Mouse (Mus musculus) heart, embryonic 13.5 days (tissue): ENCODE measurements around the gene Hist1h1d. TPM values are rescaled to one million over a fixed set of nuclear protein-coding genes. Genes with fewer than 3 reads are reported as not detected.
A peak's percentile ranks its signal among the peaks of the same experiment; 100 is the strongest.
"Not testable (repeated sequence)": the region's sequence is repeated elsewhere in the genome, so short reads cannot be mapped to it uniquely, and the experiment has no call there.

Experiments used
- ATAC-seq: fragments of 200-750 bp; cut with Nextera tagmentation; 2 replicates; pipeline ENCODE4 v1.8.0; 2017; ENCODE audit warnings: moderate TSS enrichment; ENCODE audit not compliant: insufficient number of reproducible peaks, low FRiP score, low TSS enrichment; ENCODE audit errors: extremely low read depth
- H3K27ac ChIP-seq: fragments of 300-500 bp; sonication (generic); replicated peaks from 2 replicates; pipeline ENCODE4 v1.5.1; 2015; ENCODE audit warnings: moderate library complexity, mild to moderate bottlenecking, inconsistent platforms
- H3K27me3 ChIP-seq: fragments of 300-500 bp; sonication (generic); replicated peaks from 2 replicates; pipeline ENCODE4 v1.6.1; 2015; ENCODE audit warnings: mild to moderate bottlenecking, inconsistent platforms
- H3K36me3 ChIP-seq: fragments of 300-500 bp; sonication (generic); 2 replicates; pipeline ENCODE4 v1.6.1; 2015; ENCODE audit warnings: mild to moderate bottlenecking, inconsistent platforms
- H3K4me1 ChIP-seq: fragments of 300-500 bp; sonication (generic); 2 replicates; pipeline ENCODE4 v1.6.1; 2015; ENCODE audit warnings: inconsistent platforms
- H3K4me2 ChIP-seq: fragments of 300-500 bp; sonication (generic); 2 replicates; pipeline ENCODE4 v1.6.1; 2015; ENCODE audit warnings: inconsistent platforms, mild to moderate bottlenecking, moderate library complexity
- H3K4me3 ChIP-seq: fragments of 300-500 bp; sonication (generic); 2 replicates; pipeline ENCODE4 v1.5.1; 2015; ENCODE audit warnings: moderate library complexity, mild to moderate bottlenecking, inconsistent platforms
- H3K9ac ChIP-seq: fragments of 300-500 bp; sonication (generic); 2 replicates; pipeline ENCODE4 v1.6.1; 2015; ENCODE audit warnings: inconsistent platforms, mild to moderate bottlenecking, moderate library complexity
- H3K9me3 ChIP-seq: fragments of 300-500 bp; sonication (generic); 2 replicates; pipeline ENCODE4 v1.6.1; 2016; ENCODE audit warnings: inconsistent platforms
- WGBS: fragments of 180-500 bp; shearing (Covaris S2); methylation state at CpG from one replicate; pipeline ENCODE4 v1.1.7; 2015; ENCODE audit warnings: mixed read lengths; 5-methylcytosine and 5-hydroxymethylcytosine counted together
- polyA plus RNA-seq: library from polyadenylated mRNA; unstranded; fragments of >200 nt; fragmentation: Nextera tagmentation; extraction: Ambion mirVana; gene quantifications from 2 replicates; pipeline ENCODE4 v1.2.1, GENCODE M21; 2015

Gene Hist1h1d
- polyA plus RNA-seq, 1 experiment from 2014 or later = 0.23 TPM

- peaks cover 37% of the 10 kb centered on the region for H3K4me1 ChIP-seq
- no peaks in the 10 kb centered on the region for H3K9me3 ChIP-seq
- no peak for ATAC-seq
- peak overlapping the region; percentile 80 for H3K4me2 ChIP-seq
- peak overlapping the region; percentile 84 for H3K9ac ChIP-seq
- H3K4me3 ChIP-seq = peak overlapping the region; percentile 52
- 2% methylated on average over 22 of the region's 22 CpGs for WGBS
- H3K27ac ChIP-seq = peak overlapping the region; percentile 95
- H3K36me3 ChIP-seq = no peaks in the 10 kb centered on the region
- H3K27me3 ChIP-seq = no peaks in the 10 kb centered on the region
Observed at GRCm38 (mm10) chr13:23586099-23586939, 33.3 kb downstream of the Hist1h1d start.

GRCm38 (mm10) chr13:23586940-23587225 is 33.8 kb downstream of the Hist1h1d start:
- peak overlapping the region; percentile 84 for H3K9ac ChIP-seq

GRCm38 (mm10) chr13:23591206-23591605 is 38.1 kb downstream of the Hist1h1d start:
- H3K4me3 ChIP-seq = no peak overlapping the region
- no peaks in the 10 kb centered on the region for H3K36me3 ChIP-seq
- H3K27ac ChIP-seq = no peak overlapping the region
- no peak overlapping the region for H3K4me2 ChIP-seq
- H3K4me1 ChIP-seq = peaks cover 21% of the 10 kb centered on the region
- ATAC-seq = no peak
- no peak overlapping the region for H3K9ac ChIP-seq
- no peaks in the 10 kb centered on the region for H3K9me3 ChIP-seq
- H3K27me3 ChIP-seq = no peaks in the 10 kb centered on the region
- WGBS = 88% methylated on average over 7 of the region's 7 CpGs

More at GRCm38 (mm10) chr13:23586940-23587225, 33.8 kb downstream of the Hist1h1d start:
- no peaks in the 10 kb centered on the region for H3K27me3 ChIP-seq
- H3K4me1 ChIP-seq = peaks cover 33% of the 10 kb centered on the region
- H3K4me3 ChIP-seq = peak overlapping the region; percentile 52
- no peak for ATAC-seq
- peak overlapping the region; percentile 80 for H3K4me2 ChIP-seq
- no peaks in the 10 kb centered on the region for H3K9me3 ChIP-seq
- 5% methylated on average over 1 of the region's 1 CpGs for WGBS
- H3K27ac ChIP-seq = peak overlapping the region; percentile 94
- no peaks in the 10 kb centered on the region for H3K36me3 ChIP-seq

GRCm38 (mm10) chr13:23591886-23592285 is 38.8 kb downstream of the Hist1h1d start:
- H3K4me3 ChIP-seq, H3K9ac ChIP-seq, H3K27me3 ChIP-seq, H3K4me2 ChIP-seq, ATAC-seq, H3K36me3 ChIP-seq, H3K27ac ChIP-seq, H3K9me3 ChIP-seq: not testable (repeated sequence)
- WGBS = 64% methylated on average over 7 of the region's 7 CpGs
- H3K4me1 ChIP-seq = peaks cover 18% of the 10 kb centered on the region

GRCm38 (mm10) chr13:23592614-23593013 is 39.6 kb downstream of the Hist1h1d start:
- H3K4me3 ChIP-seq = no peak overlapping the region
- no peak overlapping the region for H3K4me2 ChIP-seq
- 0 out of 2 replicates have a peak overlapping the region, but pooled peaks have one; percentile 51 for H3K27ac ChIP-seq
- no peaks in the 10 kb centered on the region for H3K9me3 ChIP-seq
- H3K36me3 ChIP-seq = no peaks in the 10 kb centered on the region
- WGBS = 85% methylated on average over 7 of the region's 7 CpGs
- peaks cover 15% of the 10 kb centered on the region for H3K4me1 ChIP-seq
- H3K27me3 ChIP-seq = no peaks in the 10 kb centered on the region
- ATAC-seq = no peak
- H3K9ac ChIP-seq = no peak overlapping the region

- H3K9me3 ChIP-seq = no peaks in the 10 kb centered on the region
- H3K4me2 ChIP-seq = no peak overlapping the region
- no peaks in the 10 kb centered on the region for H3K36me3 ChIP-seq
- 59% methylated on average over 5 of the region's 5 CpGs for WGBS
- H3K4me1 ChIP-seq = peaks cover 15% of the 10 kb centered on the region
- H3K27me3 ChIP-seq = no peaks in the 10 kb centered on the region
- H3K27ac ChIP-seq = peak overlapping the region; percentile 51
- ATAC-seq = no peak
- H3K4me3 ChIP-seq = no peak overlapping the region
- H3K9ac ChIP-seq = no peak overlapping the region
Observed at GRCm38 (mm10) chr13:23593051-23593770, 40.1 kb downstream of the Hist1h1d start.

GRCm38 (mm10) chr13:23595185-23595584 is 42.1 kb downstream of the Hist1h1d start:
- Histone ChIP-seq H3K36me3 (no peaks in the 10 kb centered on the region), H3K4me3 (no peak overlapping the region), H3K9ac (no peak overlapping the region), H3K4me2 (no peak overlapping the region), H3K27ac (no peak overlapping the region), H3K27me3 (no peaks in the 10 kb centered on the region), H3K9me3 (no peaks in the 10 kb centered on the region), H3K4me1 (peaks cover 15% of the 10 kb centered on the region)
- WGBS = 57% methylated on average over 2 of the region's 2 CpGs
- no peak for ATAC-seq

GRCm38 (mm10) chr13:23595622-23596372 is 42.7 kb downstream of the Hist1h1d start:
- no peaks in the 10 kb centered on the region for H3K9me3 ChIP-seq
- H3K36me3 ChIP-seq = no peaks in the 10 kb centered on the region
- no peak for ATAC-seq
- no peaks in the 10 kb centered on the region for H3K27me3 ChIP-seq
- H3K4me2 ChIP-seq = no peak overlapping the region
- H3K27ac ChIP-seq = 0 out of 2 replicates have a peak overlapping the region, but pooled peaks have one; percentile 28
- H3K4me3 ChIP-seq = no peak overlapping the region
- 75% methylated on average over 7 of the region's 7 CpGs for WGBS
- H3K4me1 ChIP-seq = peaks cover 15% of the 10 kb centered on the region
- no peak overlapping the region for H3K9ac ChIP-seq

GRCm38 (mm10) chr13:23597957-23598356 is 44.9 kb downstream of the Hist1h1d start:
- Histone ChIP-seq H3K9ac (no peak overlapping the region), H3K36me3 (no peaks in the 10 kb centered on the region), H3K4me3 (no peak overlapping the region), H3K4me2 (no peak overlapping the region), H3K27ac (no peak overlapping the region), H3K4me1 (peaks cover 14% of the 10 kb centered on the region), H3K27me3 (no peaks in the 10 kb centered on the region), H3K9me3 (no peaks in the 10 kb centered on the region)
- no peak for ATAC-seq
- WGBS = 7% methylated on average over 9 of the region's 9 CpGs

- no peak overlapping the region for H3K9ac ChIP-seq
- H3K36me3 ChIP-seq = no peaks in the 10 kb centered on the region
- H3K27me3 ChIP-seq = no peaks in the 10 kb centered on the region
- WGBS = 47% methylated on average over 7 of the region's 7 CpGs
- H3K4me3 ChIP-seq = no peak overlapping the region
- no peaks in the 10 kb centered on the region for H3K9me3 ChIP-seq
- H3K4me1 ChIP-seq = no peaks in the 10 kb centered on the region
- no peak for ATAC-seq
- no peak overlapping the region for H3K4me2 ChIP-seq
- H3K27ac ChIP-seq = no peak overlapping the region
Observed at GRCm38 (mm10) chr13:23603182-23603699, 50.2 kb downstream of the Hist1h1d start.

GRCm38 (mm10) chr13:23604452-23604851 is 51.4 kb downstream of the Hist1h1d start:
- no peaks in the 10 kb centered on the region for H3K36me3 ChIP-seq
- no peak overlapping the region for H3K27ac ChIP-seq
- WGBS = 76% methylated on average over 3 of the region's 3 CpGs
- H3K4me1 ChIP-seq = no peaks in the 10 kb centered on the region
- no peak for ATAC-seq
- H3K4me3 ChIP-seq = no peak overlapping the region
- no peaks in the 10 kb centered on the region for H3K27me3 ChIP-seq
- no peak overlapping the region for H3K9ac ChIP-seq
- H3K9me3 ChIP-seq = no peaks in the 10 kb centered on the region
- no peak overlapping the region for H3K4me2 ChIP-seq
